Mouse (Mus musculus) heart, embryonic 15.5 days (tissue): ENCODE results near the gene Clec10a. TPM values are rescaled to one million over a fixed set of nuclear protein-coding genes. Genes with fewer than 3 reads are reported as not detected.

Experiments used
- ATAC-seq: fragments of 200-750 bp; cut with Nextera tagmentation; replicated peaks from 2 replicates; pipeline ENCODE4 v1.8.0; 2017; ENCODE audit warnings: low read depth, moderate TSS enrichment; ENCODE audit not compliant: insufficient number of reproducible peaks, insufficient read depth, low FRiP score
- H3K27ac ChIP-seq: fragments of 300-500 bp; sonication (generic); 2 replicates; pipeline ENCODE4 v1.5.1; 2015; ENCODE audit warnings: mild to moderate bottlenecking, inconsistent platforms
- H3K27me3 ChIP-seq: fragments of 300-500 bp; sonication (generic); 2 replicates; pipeline ENCODE4 v1.6.1; 2015; ENCODE audit warnings: inconsistent platforms
- H3K36me3 ChIP-seq: fragments of 300-500 bp; sonication (generic); 2 replicates; pipeline ENCODE4 v1.6.1; 2015; ENCODE audit warnings: mild to moderate bottlenecking, inconsistent platforms
- H3K4me1 ChIP-seq: fragments of 300-500 bp; sonication (generic); replicated peaks from 2 replicates; pipeline ENCODE4 v1.6.1; 2015; ENCODE audit warnings: inconsistent platforms
- H3K4me2 ChIP-seq: fragments of 300-500 bp; sonication (generic); 2 replicates; pipeline ENCODE4 v1.6.1; 2015; ENCODE audit warnings: inconsistent platforms, mild to moderate bottlenecking, moderate library complexity
- H3K4me3 ChIP-seq: fragments of 300-500 bp; sonication (generic); 2 replicates; pipeline ENCODE4 v1.5.1; 2015; ENCODE audit warnings: mild to moderate bottlenecking, inconsistent platforms
- H3K9ac ChIP-seq: fragments of 300-500 bp; sonication (generic); 2 replicates; pipeline ENCODE4 v1.6.1; 2015; ENCODE audit warnings: mild to moderate bottlenecking, inconsistent platforms
- H3K9me3 ChIP-seq: fragments of 300-500 bp; sonication (generic); replicated peaks from 2 replicates; pipeline ENCODE4 v1.6.1; 2016; ENCODE audit warnings: inconsistent platforms
- WGBS: fragments of 180-500 bp; shearing (Covaris S2); methylation state at CpG from one replicate; pipeline ENCODE4 v1.1.7; 2015; ENCODE audit warnings: mixed read lengths; 5-methylcytosine and 5-hydroxymethylcytosine counted together
- polyA plus RNA-seq: library from polyadenylated mRNA; unstranded; fragments of >200 nt; fragmentation: Nextera tagmentation; extraction: Ambion mirVana; gene quantifications from 2 replicates; pipeline ENCODE4 v1.2.1, GENCODE M21; 2015

The Clec10a gene
- polyA plus RNA-seq, 1 experiment from 2014 or later = 0.40 TPM

- H3K4me2 ChIP-seq = no peak overlapping the region
- no peaks in the 10 kb centered on the region for H3K36me3 ChIP-seq
- WGBS = 88% methylated on average over 15 of the region's 15 CpGs
- peaks cover 39% of the 10 kb centered on the region for H3K4me1 ChIP-seq
- peaks cover 40% of the 10 kb centered on the region for H3K27me3 ChIP-seq
- ATAC-seq = no peak
- H3K9me3 ChIP-seq = no peaks in the 10 kb centered on the region
- no peak overlapping the region for H3K9ac ChIP-seq
- no peak overlapping the region for H3K4me3 ChIP-seq
- H3K27ac ChIP-seq = no peak overlapping the region
Observed at GRCm38 (mm10) chr11:70218741-70219470, 62.9 kb downstream of the Clec10a start.

GRCm38 (mm10) chr11:70219873-70220272 is 63.9 kb downstream of the Clec10a start:
- Histone ChIP-seq H3K9ac (peak overlapping the region; percentile 69), H3K4me3 (peak overlapping the region; percentile 63), H3K27ac (no peak overlapping the region), H3K4me2 (peak overlapping the region; percentile 97), H3K4me1 (peaks cover 29% of the 10 kb centered on the region), H3K27me3 (peaks cover 35% of the 10 kb centered on the region), H3K36me3 (no peaks in the 10 kb centered on the region), H3K9me3 (no peaks in the 10 kb centered on the region)
- WGBS = 68% methylated on average over 7 of the region's 7 CpGs
- ATAC-seq = no peak

DNA sequence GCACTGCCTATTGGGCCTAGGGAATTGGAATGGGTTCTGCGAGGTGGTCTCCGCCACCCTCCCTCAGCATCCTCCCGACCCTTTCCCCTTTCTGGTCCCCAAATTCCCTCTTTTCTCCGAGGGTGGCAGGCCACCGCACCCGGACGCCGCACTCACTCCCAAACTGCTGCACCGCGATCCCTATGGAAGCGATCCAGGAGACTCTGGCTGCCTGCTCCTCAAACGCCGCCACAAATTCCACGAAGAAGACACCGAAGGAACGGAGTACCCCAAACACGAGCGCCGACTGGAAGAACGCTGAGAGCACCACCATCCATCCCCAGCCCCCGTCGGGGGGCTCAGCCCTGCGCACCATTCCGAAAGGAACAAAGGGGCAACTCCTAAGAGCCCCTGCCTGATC is 64.3 kb downstream of the Clec10a start:
- Histone ChIP-seq H3K4me1 (peaks cover 26% of the 10 kb centered on the region), H3K4me3 (peak overlapping the region; percentile 63), H3K27me3 (peaks cover 33% of the 10 kb centered on the region), H3K27ac (peak overlapping the region; percentile 85), H3K4me2 (peak overlapping the region; percentile 97), H3K9ac (peak overlapping the region; percentile 69), H3K36me3 (no peaks in the 10 kb centered on the region), H3K9me3 (no peaks in the 10 kb centered on the region)
- ATAC-seq = no peak
- WGBS = under 1% methylated on average over 24 of the region's 24 CpGs

Other genes with a start within 250 kb of the Clec10a start
- gene Gps2, start 242.3 kb upstream of the Clec10a start, polyA plus RNA-seq = 44.8 and 54.9 TPM in 2 replicates
- gene Eif5a, start 234.2 kb upstream of the Clec10a start, polyA plus RNA-seq = 975 and 1,130 TPM in 2 replicates
- 5.5 and 5.7 TPM in 2 replicates for gene Ybx2, start 220.4 kb upstream of the Clec10a start, polyA plus RNA-seq
- gene Slc2a4, start 208.0 kb upstream of the Clec10a start, polyA plus RNA-seq = 42.0 and 42.6 TPM in 2 replicates
- gene Cldn7, start 191.4 kb upstream of the Clec10a start, polyA plus RNA-seq = 3.8 and 13.9 TPM in 2 replicates
- gene Ctdnep1, start 175.0 kb upstream of the Clec10a start, polyA plus RNA-seq = 19.9 and 21.6 TPM in 2 replicates
- gene Elp5, start 173.7 kb upstream of the Clec10a start, polyA plus RNA-seq = 97.8 and 99.6 TPM in 2 replicates
- 402 and 455 TPM in 2 replicates for gene Gabarap, start 165.1 kb upstream of the Clec10a start, polyA plus RNA-seq
- gene Phf23, start 160.4 kb upstream of the Clec10a start, polyA plus RNA-seq = 38.4 and 42.4 TPM in 2 replicates
- gene Dvl2, start 155.6 kb upstream of the Clec10a start, polyA plus RNA-seq = 17.4 and 24.8 TPM in 2 replicates
- gene Acadvl, start 140.8 kb upstream of the Clec10a start, polyA plus RNA-seq = 200 and 235 TPM in 2 replicates
- 4.8 and 5.1 TPM in 2 replicates for gene Dlg4, start 139.3 kb upstream of the Clec10a start, polyA plus RNA-seq
- 0.29 TPM in 1 of 2 replicates, not detected in the other for gene Asgr1, start 102.1 kb upstream of the Clec10a start, polyA plus RNA-seq
- gene Asgr2, start 63.6 kb upstream of the Clec10a start, polyA plus RNA-seq = 0.22 TPM in 1 of 2 replicates, not detected in the other
- gene Mgl2, start 25.9 kb upstream of the Clec10a start, polyA plus RNA-seq = 0.40 and 0.82 TPM in 2 replicates
- gene Slc16a11, start 56.6 kb downstream of the Clec10a start, polyA plus RNA-seq = 0.54 and 0.65 TPM in 2 replicates
- gene Slc16a13, start 64.9 kb downstream of the Clec10a start, polyA plus RNA-seq = 4.5 and 5.2 TPM in 2 replicates
- 18.1 and 19.8 TPM in 2 replicates for gene Bcl6b, start 73.6 kb downstream of the Clec10a start, polyA plus RNA-seq
- gene 0610010K14Rik, start 81.7 kb downstream of the Clec10a start, polyA plus RNA-seq = 107 and 113 TPM in 2 replicates
- gene Gm21988, start 83.6 kb downstream of the Clec10a start, polyA plus RNA-seq = 7.3 and 10.3 TPM in 2 replicates
- 198 and 215 TPM in 2 replicates for gene Rnasek, start 83.6 kb downstream of the Clec10a start, polyA plus RNA-seq
- 4.1 TPM in 2 replicates for gene Alox12, start 99.2 kb downstream of the Clec10a start, polyA plus RNA-seq
- gene Alox12e, start 166.4 kb downstream of the Clec10a start, polyA plus RNA-seq = 0.45 and 2.8 TPM in 2 replicates
- 0.23 and 0.58 TPM in 2 replicates for gene Alox15, start 195.8 kb downstream of the Clec10a start, polyA plus RNA-seq